Mouse (Mus musculus): ENCODE measurements around the gene Cfap100. TPM values are rescaled to one million over a fixed set of nuclear protein-coding genes. Genes with fewer than 3 reads are reported as not detected.
A peak's percentile ranks its signal among the peaks of the same experiment; 100 is the strongest.

Gene Cfap100
- polyA plus RNA-seq, 1 experiment: not detected

DNA sequence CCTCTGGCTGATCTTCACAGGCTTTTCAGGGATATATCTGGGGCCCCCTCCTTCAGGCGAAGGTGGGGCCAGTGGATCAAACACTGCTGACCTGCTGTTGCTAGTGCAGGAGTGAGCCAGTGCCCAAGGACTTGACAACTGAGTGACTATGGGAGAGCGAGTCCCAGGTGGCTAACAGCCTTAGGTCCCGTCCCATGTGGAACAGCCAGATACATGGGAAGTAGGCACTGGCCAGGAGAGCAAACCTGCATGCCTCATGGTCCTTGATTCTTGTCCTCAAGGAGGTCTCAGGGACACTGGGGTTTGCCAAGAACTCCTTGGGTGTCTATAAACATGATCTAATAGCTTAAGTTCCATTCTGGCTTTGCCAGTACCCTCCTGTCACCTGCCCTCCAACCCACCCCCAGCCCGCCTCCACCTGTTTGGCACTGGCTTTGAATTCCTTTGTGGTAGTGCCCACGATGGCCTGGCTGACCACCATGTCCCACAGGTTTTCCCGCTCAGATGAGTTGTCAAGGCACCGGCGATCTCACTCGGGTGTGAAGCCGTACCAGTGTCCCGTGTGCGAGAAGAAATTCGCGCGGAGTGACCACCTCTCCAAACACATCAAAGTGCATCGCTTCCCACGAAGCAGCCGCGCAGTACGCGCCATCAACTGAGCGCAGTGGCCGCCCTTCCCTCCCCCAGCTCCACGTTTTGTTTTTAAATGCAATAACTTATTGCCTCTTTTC lies 45.2 kb upstream of the Cfap100 start:
- H3K9ac ChIP-seq (ENCODE audit: low read depth, poor library complexity, severe bottlenecking): no peak overlapping the region
- peak overlapping the region; percentile 31 for H3K4me3 ChIP-seq (ENCODE audit: low read depth, low read length)
- no peaks in the 10 kb centered on the region for H3K27me3 ChIP-seq (ENCODE audit: control insufficient read depth, insufficient read depth, low read length, poor library complexity, severe bottlenecking)
- H3K9me3 ChIP-seq (replicated peaks; ENCODE audit: control insufficient read depth, insufficient read depth, low read length, poor library complexity, severe bottlenecking): no peaks in the 10 kb centered on the region
- no peak for TF ChIP-seq CTCF (IDR thresholded peaks at IDR 0.05; ENCODE audit: low read depth, low read length)
- TF ChIP-seq POLR2A (IDR thresholded peaks at IDR 0.05; ENCODE audit: insufficient read depth, low read length): no peak
- no peak for TF ChIP-seq EP300 (IDR thresholded peaks at IDR 0.05; ENCODE audit: insufficient read depth, low read depth, low read length)
- peaks cover 10% of the 10 kb centered on the region for H3K4me1 ChIP-seq (ENCODE audit: control insufficient read depth, insufficient read depth, low read length)
- H3K27ac ChIP-seq (ENCODE audit: insufficient read depth, low read length): no peak overlapping the region
- H3K36me3 ChIP-seq (ENCODE audit: control insufficient read depth, insufficient read depth, low read length, poor library complexity, severe bottlenecking): no peaks in the 10 kb centered on the region

DNA sequence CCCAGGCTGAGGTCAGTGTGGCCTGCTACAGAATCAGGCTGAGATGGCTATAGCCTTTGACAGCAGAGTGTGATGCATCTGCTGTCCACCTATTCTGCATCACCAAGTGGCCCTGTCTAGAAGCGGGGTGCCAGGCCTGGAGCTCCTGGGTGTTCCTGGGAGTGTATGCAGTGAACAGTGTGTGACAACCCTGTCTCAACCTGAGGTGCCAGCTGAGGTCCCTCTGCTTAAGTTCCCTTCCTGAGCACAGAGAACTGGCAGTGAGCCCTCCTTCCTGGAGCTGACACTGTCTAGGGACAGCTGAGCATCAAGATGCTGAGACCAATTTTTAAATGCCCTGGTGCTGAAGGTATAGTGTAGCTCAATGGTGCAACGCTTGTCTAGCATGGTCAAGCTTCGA lies 44.1 kb upstream of the Cfap100 start:
- no peak overlapping the region for H3K9ac ChIP-seq (ENCODE audit: low read depth, poor library complexity, severe bottlenecking)
- no peak for TF ChIP-seq POLR2A (IDR thresholded peaks at IDR 0.05; ENCODE audit: insufficient read depth, low read length)
- no peaks in the 10 kb centered on the region for H3K27me3 ChIP-seq (ENCODE audit: control insufficient read depth, insufficient read depth, low read length, poor library complexity, severe bottlenecking)
- no peaks in the 10 kb centered on the region for H3K36me3 ChIP-seq (ENCODE audit: control insufficient read depth, insufficient read depth, low read length, poor library complexity, severe bottlenecking)
- H3K27ac ChIP-seq (ENCODE audit: insufficient read depth, low read length): no peak overlapping the region
- H3K4me3 ChIP-seq (ENCODE audit: low read depth, low read length): no peak overlapping the region
- peaks cover 10% of the 10 kb centered on the region for H3K4me1 ChIP-seq (ENCODE audit: control insufficient read depth, insufficient read depth, low read length)
- no peaks in the 10 kb centered on the region for H3K9me3 ChIP-seq (replicated peaks; ENCODE audit: control insufficient read depth, insufficient read depth, low read length, poor library complexity, severe bottlenecking)

DNA sequence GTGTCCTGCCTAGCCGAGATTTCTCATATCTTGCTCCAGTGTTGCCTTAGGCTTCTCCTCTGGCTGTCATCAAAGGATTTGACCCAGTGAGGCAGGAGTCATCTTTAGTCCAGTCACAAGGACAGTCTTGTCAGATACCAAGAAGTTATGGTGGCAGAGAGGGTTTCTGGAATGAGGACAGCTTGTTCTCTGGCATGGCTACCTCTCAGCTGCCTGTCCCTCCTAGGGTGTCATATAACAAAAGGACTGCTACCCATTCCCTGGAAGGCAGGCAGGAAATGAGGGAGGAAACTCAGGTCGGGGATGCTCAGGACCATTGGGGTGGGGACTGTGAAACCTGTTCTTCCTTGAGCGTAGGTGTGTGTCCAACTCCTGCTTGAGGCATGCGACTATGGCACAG lies 43.5 kb upstream of the Cfap100 start:
- Histone ChIP-seq H3K27ac (ENCODE audit: insufficient read depth, low read length) (no peak overlapping the region), H3K9me3 (replicated peaks; ENCODE audit: control insufficient read depth, insufficient read depth, low read length, poor library complexity, severe bottlenecking) (no peaks in the 10 kb centered on the region), H3K4me3 (ENCODE audit: low read depth, low read length) (no peak overlapping the region), H3K36me3 (ENCODE audit: control insufficient read depth, insufficient read depth, low read length, poor library complexity, severe bottlenecking) (no peaks in the 10 kb centered on the region), H3K9ac (ENCODE audit: low read depth, poor library complexity, severe bottlenecking) (no peak overlapping the region), H3K4me1 (ENCODE audit: control insufficient read depth, insufficient read depth, low read length) (peaks cover 10% of the 10 kb centered on the region), H3K27me3 (ENCODE audit: control insufficient read depth, insufficient read depth, low read length, poor library complexity, severe bottlenecking) (no peaks in the 10 kb centered on the region)
- no peak for TF ChIP-seq EP300 (IDR thresholded peaks at IDR 0.05; ENCODE audit: insufficient read depth, low read depth, low read length)
- TF ChIP-seq POLR2A (IDR thresholded peaks at IDR 0.05; ENCODE audit: insufficient read depth, low read length): no peak
- TF ChIP-seq CTCF (IDR thresholded peaks at IDR 0.05; ENCODE audit: low read depth, low read length): no peak

DNA sequence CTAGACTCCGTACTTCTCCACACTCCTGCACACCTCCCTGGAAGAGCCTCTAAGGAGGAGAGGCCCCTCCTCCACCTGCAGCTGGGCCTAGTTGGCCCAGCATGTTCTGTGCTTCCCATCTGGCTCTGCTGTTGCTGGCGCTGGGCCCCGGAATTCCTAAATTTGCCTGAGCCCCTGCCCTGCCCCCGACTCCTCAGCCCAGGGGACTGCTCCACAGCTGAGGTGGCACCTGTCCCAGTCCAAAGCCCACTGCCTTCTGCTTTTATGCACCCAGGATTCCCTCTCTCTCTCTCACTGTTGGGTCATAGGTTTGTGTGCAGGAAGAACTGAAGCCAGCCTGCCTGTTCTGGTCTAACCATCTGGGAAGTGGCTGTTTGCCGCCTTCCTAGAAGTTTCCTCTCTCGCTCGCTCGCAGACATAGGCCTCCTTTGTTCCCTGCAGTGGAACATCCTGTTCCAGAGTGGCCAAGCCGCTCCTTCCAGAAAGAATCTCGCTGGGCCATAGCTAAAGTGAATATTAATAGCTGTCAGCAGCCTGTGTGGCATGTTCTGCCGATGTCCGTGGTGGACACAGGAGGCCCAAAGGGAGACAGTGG lies 42.4 kb upstream of the Cfap100 start:
- H3K4me3 ChIP-seq (ENCODE audit: low read depth, low read length): no peak overlapping the region
- no peaks in the 10 kb centered on the region for H3K9me3 ChIP-seq (replicated peaks; ENCODE audit: control insufficient read depth, insufficient read depth, low read length, poor library complexity, severe bottlenecking)
- H3K27ac ChIP-seq (ENCODE audit: insufficient read depth, low read length): no peak overlapping the region
- no peak overlapping the region for H3K9ac ChIP-seq (ENCODE audit: low read depth, poor library complexity, severe bottlenecking)
- H3K27me3 ChIP-seq (ENCODE audit: control insufficient read depth, insufficient read depth, low read length, poor library complexity, severe bottlenecking): no peaks in the 10 kb centered on the region
- no peaks in the 10 kb centered on the region for H3K36me3 ChIP-seq (ENCODE audit: control insufficient read depth, insufficient read depth, low read length, poor library complexity, severe bottlenecking)
- H3K4me1 ChIP-seq (ENCODE audit: control insufficient read depth, insufficient read depth, low read length): peaks cover 8% of the 10 kb centered on the region
- TF ChIP-seq CTCF (IDR thresholded peaks at IDR 0.05; ENCODE audit: low read depth, low read length): no peak
- TF ChIP-seq EP300 (IDR thresholded peaks at IDR 0.05; ENCODE audit: insufficient read depth, low read depth, low read length): no peak
- TF ChIP-seq POLR2A (IDR thresholded peaks at IDR 0.05; ENCODE audit: insufficient read depth, low read length): no peak

DNA sequence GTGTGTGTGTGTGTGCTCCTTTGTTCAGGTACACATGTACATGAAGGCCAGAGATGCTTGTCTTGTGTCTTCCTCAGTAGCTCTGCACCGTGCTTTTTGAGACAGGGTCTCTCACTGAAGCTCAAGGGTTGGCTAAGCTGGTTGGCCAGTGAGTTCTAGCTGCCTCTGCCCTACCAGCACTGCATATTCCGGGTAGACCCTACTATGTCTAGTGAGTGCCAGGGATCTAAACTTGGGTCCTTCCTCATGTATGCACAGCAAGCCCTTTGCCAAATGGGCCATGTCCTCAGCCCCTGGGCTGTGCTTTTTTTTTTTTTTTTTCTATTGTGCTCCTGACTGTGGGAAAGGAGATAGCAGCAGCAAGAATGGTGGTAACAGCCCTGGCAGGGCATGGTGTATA lies 41.7 kb upstream of the Cfap100 start:
- Histone ChIP-seq H3K27ac (ENCODE audit: insufficient read depth, low read length) (no peak overlapping the region), H3K36me3 (ENCODE audit: control insufficient read depth, insufficient read depth, low read length, poor library complexity, severe bottlenecking) (no peaks in the 10 kb centered on the region), H3K9me3 (replicated peaks; ENCODE audit: control insufficient read depth, insufficient read depth, low read length, poor library complexity, severe bottlenecking) (no peaks in the 10 kb centered on the region), H3K4me1 (ENCODE audit: control insufficient read depth, insufficient read depth, low read length) (peaks cover 5% of the 10 kb centered on the region), H3K4me3 (ENCODE audit: low read depth, low read length) (no peak overlapping the region), H3K9ac (ENCODE audit: low read depth, poor library complexity, severe bottlenecking) (no peak overlapping the region), H3K27me3 (ENCODE audit: control insufficient read depth, insufficient read depth, low read length, poor library complexity, severe bottlenecking) (no peaks in the 10 kb centered on the region)
- no peak for TF ChIP-seq POLR2A (IDR thresholded peaks at IDR 0.05; ENCODE audit: insufficient read depth, low read length)
- no peak for TF ChIP-seq CTCF (IDR thresholded peaks at IDR 0.05; ENCODE audit: low read depth, low read length)
- no peak for TF ChIP-seq EP300 (IDR thresholded peaks at IDR 0.05; ENCODE audit: insufficient read depth, low read depth, low read length)

DNA sequence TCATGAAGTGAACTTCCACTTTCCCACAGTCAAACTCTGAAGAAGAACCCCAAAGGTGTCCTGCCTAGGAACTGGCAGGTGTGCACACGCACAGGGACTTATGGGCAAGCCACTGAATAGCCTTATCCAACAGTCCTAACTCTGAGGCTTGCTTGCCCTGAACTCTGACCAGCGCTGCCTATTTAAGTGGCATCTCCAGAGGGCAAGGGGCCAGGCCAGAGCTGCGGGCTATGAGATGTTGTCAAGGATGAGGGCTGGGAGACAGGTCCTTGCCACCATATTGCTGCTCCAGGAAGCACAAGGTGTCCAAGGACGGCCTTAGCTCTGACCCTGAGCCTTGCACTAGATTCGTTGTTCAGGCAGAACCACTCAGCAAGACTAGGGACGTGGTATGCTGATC lies 40.4 kb upstream of the Cfap100 start:
- H3K9ac ChIP-seq (ENCODE audit: low read depth, poor library complexity, severe bottlenecking): no peak overlapping the region
- H3K4me1 ChIP-seq (ENCODE audit: control insufficient read depth, insufficient read depth, low read length): no peaks in the 10 kb centered on the region
- no peak overlapping the region for H3K4me3 ChIP-seq (ENCODE audit: low read depth, low read length)
- no peaks in the 10 kb centered on the region for H3K9me3 ChIP-seq (replicated peaks; ENCODE audit: control insufficient read depth, insufficient read depth, low read length, poor library complexity, severe bottlenecking)
- H3K27ac ChIP-seq (ENCODE audit: insufficient read depth, low read length): no peak overlapping the region
- TF ChIP-seq EP300 (IDR thresholded peaks at IDR 0.05; ENCODE audit: insufficient read depth, low read depth, low read length): no peak
- TF ChIP-seq CTCF (IDR thresholded peaks at IDR 0.05; ENCODE audit: low read depth, low read length): no peak
- TF ChIP-seq POLR2A (IDR thresholded peaks at IDR 0.05; ENCODE audit: insufficient read depth, low read length): no peak
- no peaks in the 10 kb centered on the region for H3K36me3 ChIP-seq (ENCODE audit: control insufficient read depth, insufficient read depth, low read length, poor library complexity, severe bottlenecking)
- H3K27me3 ChIP-seq (ENCODE audit: control insufficient read depth, insufficient read depth, low read length, poor library complexity, severe bottlenecking): no peaks in the 10 kb centered on the region

Data from ES-Bruce4 (cell line).